Mouse (Mus musculus) heart, embryonic 11.5 days (tissue): ENCODE measurements around the gene Rbbp5. TPM values are rescaled to one million over a fixed set of nuclear protein-coding genes. Genes with fewer than 3 reads are reported as not detected.

Source experiments
- ATAC-seq: fragments of 200-750 bp; cut with Nextera tagmentation; replicated peaks from 2 replicates; pipeline ENCODE4 v1.8.0; 2017; ENCODE audit warnings: moderate library complexity; ENCODE audit not compliant: insufficient number of reproducible peaks, low FRiP score, low TSS enrichment
- H3K27ac ChIP-seq: fragments of 300-500 bp; sonication (generic); 2 replicates; pipeline ENCODE4 v1.5.1; 2014; ENCODE audit warnings: mild to moderate bottlenecking, low read depth, low read length
- H3K27me3 ChIP-seq: fragments of 300-500 bp; sonication (generic); 2 replicates; pipeline ENCODE4 v1.6.1; 2014; ENCODE audit warnings: mild to moderate bottlenecking, low read length, mixed read lengths; ENCODE audit not compliant: control insufficient read depth, insufficient read depth
- H3K36me3 ChIP-seq: fragments of 300-500 bp; sonication (generic); 2 replicates; pipeline ENCODE4 v1.6.1; 2014; ENCODE audit warnings: mild to moderate bottlenecking, low read length, moderate library complexity, mixed read lengths; ENCODE audit not compliant: control insufficient read depth, insufficient read depth
- H3K4me1 ChIP-seq: fragments of 300-500 bp; sonication (generic); 2 replicates; pipeline ENCODE4 v1.6.1; 2014; ENCODE audit warnings: low read length; ENCODE audit not compliant: control insufficient read depth, insufficient read depth
- H3K4me2 ChIP-seq: fragments of 300-500 bp; sonication (generic); 2 replicates; pipeline ENCODE4 v1.6.1; 2014; ENCODE audit warnings: mild to moderate bottlenecking, moderate library complexity
- H3K4me3 ChIP-seq: fragments of 300-500 bp; sonication (generic); 2 replicates; pipeline ENCODE4 v1.5.1; 2014; ENCODE audit warnings: low read depth, low read length
- H3K9ac ChIP-seq: fragments of 300-500 bp; sonication (generic); 2 replicates; pipeline ENCODE4 v1.6.1; 2014; ENCODE audit warnings: mild to moderate bottlenecking, low read depth, low read length, moderate library complexity
- H3K9me3 ChIP-seq: fragments of 300-500 bp; sonication (generic); replicated peaks from 2 replicates; pipeline ENCODE4 v1.6.1; 2016; ENCODE audit warnings: low read length; ENCODE audit not compliant: control insufficient read depth
- WGBS: fragments of 180-500 bp; shearing (Covaris S2); extraction: QIAGEN DNeasy Blood & Tissue Kit; methylation state at CpG from one replicate; pipeline ENCODE4 v1.1.7; 2014; ENCODE audit not compliant: insufficient replicate concordance; 5-methylcytosine and 5-hydroxymethylcytosine counted together
- polyA plus RNA-seq: library from polyadenylated mRNA; unstranded; fragments of >200 nt; fragmentation: Nextera tagmentation; extraction: Ambion mirVana; gene quantifications from 2 replicates; pipeline ENCODE4 v1.2.1, GENCODE M21; 2014

The Rbbp5 gene
- polyA plus RNA-seq, 1 experiment from 2014 or later: 32.4 TPM

DNA sequence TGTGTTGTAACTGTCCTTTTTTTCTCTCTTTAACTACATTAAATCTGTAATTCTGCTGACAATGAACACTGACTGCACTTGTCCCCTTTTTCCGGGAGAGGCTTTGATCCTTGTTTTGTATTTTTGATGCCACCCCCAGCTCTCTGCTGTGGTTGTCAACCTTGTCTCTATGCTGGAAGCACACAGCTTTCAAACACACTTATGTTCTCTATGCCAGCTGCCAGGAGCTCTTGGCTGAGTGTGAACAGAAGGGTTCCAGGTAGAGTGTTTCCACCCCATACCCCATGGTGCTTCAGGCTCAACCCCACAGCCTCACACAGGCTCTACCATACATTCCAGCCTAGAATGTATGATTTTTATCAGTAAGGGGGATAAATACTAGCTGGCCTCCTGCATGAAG, 2.7 kb upstream of the Rbbp5 start:
- Histone ChIP-seq H3K27me3 (no peaks in the 10 kb centered on the region), H3K4me1 (peaks cover 7% of the 10 kb centered on the region; the same call in 1 of the 2 replicates), H3K9me3 (no peaks in the 10 kb centered on the region), H3K4me3 (no peak overlapping the region), H3K27ac (no peak overlapping the region), H3K36me3 (no peaks in the 10 kb centered on the region), H3K4me2 (no peak overlapping the region), H3K9ac (no peak overlapping the region)
- no peak for ATAC-seq
- WGBS: 66% methylated on average over 1 of the region's 1 CpGs

DNA sequence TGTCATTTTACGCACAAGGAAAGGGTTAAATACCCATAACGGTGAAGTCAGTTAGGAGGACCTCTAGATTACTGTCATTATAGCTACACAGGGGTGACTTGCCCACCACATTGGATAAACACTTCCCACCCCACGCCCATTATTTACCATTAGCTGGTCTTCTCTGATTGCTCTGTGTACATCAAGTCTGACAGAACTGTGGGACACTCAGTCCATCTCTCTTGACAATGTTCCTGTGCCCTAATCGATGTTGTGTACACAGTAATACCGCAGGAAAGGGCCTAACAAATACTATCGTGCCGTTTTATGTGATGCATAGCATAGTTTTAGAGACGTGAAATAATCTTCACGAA, 614 bp upstream of the Rbbp5 start:
- Histone ChIP-seq H3K4me1 (peaks cover 7% of the 10 kb centered on the region; the same call in 1 of the 2 replicates), H3K9ac (peak overlapping the region; percentile 92), H3K36me3 (no peaks in the 10 kb centered on the region), H3K9me3 (no peaks in the 10 kb centered on the region), H3K27ac (peak overlapping the region; percentile 57), H3K27me3 (no peaks in the 10 kb centered on the region), H3K4me3 (peak overlapping the region; percentile 93), H3K4me2 (peak overlapping the region; percentile 87)
- 7% methylated on average over 9 of the region's 9 CpGs for WGBS
- 0 out of 2 replicates have a peak, but pooled peaks have one; percentile 18 for ATAC-seq

DNA sequence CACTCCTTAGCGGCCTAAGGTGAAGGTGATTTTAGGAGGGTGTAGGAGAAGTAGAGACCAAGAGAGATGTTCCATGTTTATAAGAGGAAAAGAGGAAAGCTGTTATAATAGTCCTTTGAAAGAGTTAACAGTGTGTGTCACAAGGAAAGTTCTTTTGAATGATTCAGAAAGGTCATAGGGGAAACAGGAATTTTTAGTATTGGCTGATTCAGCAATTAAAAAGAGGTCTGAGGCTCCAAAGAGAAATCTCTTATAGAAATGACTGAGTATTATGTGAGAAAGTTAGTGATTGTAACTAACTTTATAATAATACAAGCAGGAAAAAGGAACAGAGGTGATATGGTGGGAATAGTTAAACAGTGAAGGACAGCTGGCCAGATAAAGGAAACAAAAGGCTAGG, 2.3 kb downstream of the Rbbp5 start:
- H3K4me1 ChIP-seq: peaks cover 7% of the 10 kb centered on the region; the same call in 1 of the 2 replicates
- H3K27ac ChIP-seq: no peak overlapping the region
- 89% methylated on average over 1 of the region's 1 CpGs for WGBS
- no peak for ATAC-seq
- no peaks in the 10 kb centered on the region for H3K27me3 ChIP-seq
- no peak overlapping the region for H3K9ac ChIP-seq
- no peaks in the 10 kb centered on the region for H3K9me3 ChIP-seq
- H3K36me3 ChIP-seq: no peaks in the 10 kb centered on the region
- H3K4me2 ChIP-seq: no peak overlapping the region
- H3K4me3 ChIP-seq: no peak overlapping the region

DNA sequence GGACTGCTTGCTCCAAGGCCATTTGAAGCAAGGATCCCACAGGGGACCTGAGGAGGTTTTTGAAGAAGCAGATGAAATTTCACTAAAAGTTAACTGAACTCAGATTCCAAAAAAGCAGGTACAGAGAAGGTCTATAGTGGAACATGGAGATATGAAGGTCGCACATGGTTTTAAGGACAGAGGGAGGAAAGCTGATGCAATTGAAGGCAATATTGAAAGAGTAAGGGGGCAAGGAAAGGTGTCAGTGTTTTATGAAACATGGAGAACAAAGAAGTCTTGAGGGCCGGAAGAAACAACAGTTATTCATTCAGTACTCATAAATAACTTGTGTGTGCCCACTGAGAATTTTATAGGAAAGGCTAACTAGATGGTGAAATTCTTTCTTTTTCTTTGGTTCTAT, 4.5 kb downstream of the Rbbp5 start:
- no peak overlapping the region for H3K4me3 ChIP-seq
- no peak overlapping the region for H3K9ac ChIP-seq
- H3K27ac ChIP-seq: no peak overlapping the region
- H3K4me2 ChIP-seq: no peak overlapping the region
- 88% methylated on average over 2 of the region's 2 CpGs for WGBS
- peaks cover 7% of the 10 kb centered on the region; the same call in 1 of the 2 replicates for H3K4me1 ChIP-seq
- H3K27me3 ChIP-seq: no peaks in the 10 kb centered on the region
- no peaks in the 10 kb centered on the region for H3K36me3 ChIP-seq
- no peak for ATAC-seq
- no peaks in the 10 kb centered on the region for H3K9me3 ChIP-seq

DNA sequence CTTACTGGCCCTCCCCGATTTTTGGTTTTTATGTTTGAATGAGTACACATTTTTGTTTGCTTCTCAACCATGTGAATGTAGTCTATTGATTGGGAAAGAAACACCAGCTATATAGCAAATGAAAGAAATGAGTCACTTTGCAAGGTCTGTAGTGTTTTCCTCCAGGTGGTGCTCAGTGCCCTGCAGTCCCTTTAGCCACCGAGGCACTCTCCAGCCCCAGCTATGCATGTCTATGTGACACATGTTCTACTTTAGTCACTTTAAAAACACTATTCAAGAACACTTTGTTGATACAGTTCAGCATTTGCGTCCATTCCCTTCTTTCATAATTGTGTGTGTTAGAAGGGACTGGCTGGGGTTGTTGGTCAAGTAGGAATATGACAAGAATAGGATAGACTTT, 6.1 kb downstream of the Rbbp5 start:
- Histone ChIP-seq H3K4me2 (no peak overlapping the region), H3K4me1 (peaks cover 3% of the 10 kb centered on the region; the same call in 1 of the 2 replicates), H3K4me3 (no peak overlapping the region), H3K9ac (no peak overlapping the region), H3K9me3 (no peaks in the 10 kb centered on the region), H3K27me3 (no peaks in the 10 kb centered on the region), H3K36me3 (peaks cover 3% of the 10 kb centered on the region; the same call in 1 of the 2 replicates), H3K27ac (no peak overlapping the region)
- WGBS: 84% methylated on average over 3 of the region's 3 CpGs
- no peak for ATAC-seq

DNA sequence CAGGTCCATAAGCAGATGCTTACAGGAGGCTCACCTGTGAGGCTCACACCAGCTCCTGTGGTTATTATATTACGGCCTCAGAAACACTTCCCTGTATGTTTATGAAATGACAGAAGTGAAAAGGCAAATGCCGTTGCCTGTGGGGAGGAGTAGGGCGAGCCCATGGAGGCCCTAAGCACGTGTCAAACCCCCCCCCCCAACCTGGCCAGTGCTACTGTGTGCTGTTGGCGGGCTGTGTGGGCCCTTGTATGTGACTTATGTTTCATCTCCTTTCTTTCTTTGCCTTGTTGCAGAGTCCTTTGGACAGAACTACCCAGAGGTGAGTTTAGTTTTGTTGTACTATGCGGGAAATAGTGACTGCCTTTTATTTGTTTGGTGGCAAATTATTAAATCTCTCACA, 6.6 kb downstream of the Rbbp5 start:
- ATAC-seq: no peak
- H3K27ac ChIP-seq: no peak overlapping the region
- H3K9ac ChIP-seq: no peak overlapping the region
- H3K36me3 ChIP-seq: peaks cover 4% of the 10 kb centered on the region; the same call in 1 of the 2 replicates
- no peaks in the 10 kb centered on the region for H3K27me3 ChIP-seq
- 86% methylated on average over 6 of the region's 6 CpGs for WGBS
- H3K4me2 ChIP-seq: no peak overlapping the region
- H3K9me3 ChIP-seq: no peaks in the 10 kb centered on the region
- no peak overlapping the region for H3K4me3 ChIP-seq
- no peaks in the 10 kb centered on the region for H3K4me1 ChIP-seq

DNA sequence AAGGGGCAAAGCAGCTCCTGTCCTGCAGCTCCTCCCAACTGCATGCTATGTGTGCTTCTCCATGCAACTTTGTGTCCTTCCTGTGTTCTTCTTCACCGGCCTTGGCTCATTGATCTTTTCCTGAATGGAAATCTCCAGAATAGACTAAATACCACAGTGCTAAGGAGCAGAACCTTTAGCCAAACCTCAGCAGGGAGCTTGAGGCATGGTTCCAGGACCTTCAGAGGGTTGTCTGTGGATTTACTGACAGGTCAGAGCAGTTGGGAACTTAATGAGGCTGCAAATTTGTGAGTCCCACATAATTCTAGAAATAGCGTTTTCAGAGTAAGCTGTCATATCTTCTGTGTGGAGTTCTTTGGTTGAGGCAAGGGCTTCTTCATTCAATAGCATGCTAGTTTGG, 23.4 kb downstream of the Rbbp5 start:
- peaks cover 21% of the 10 kb centered on the region for H3K36me3 ChIP-seq
- no peaks in the 10 kb centered on the region for H3K4me1 ChIP-seq
- no peak for ATAC-seq
- H3K27ac ChIP-seq: no peak overlapping the region
- no peak overlapping the region for H3K4me2 ChIP-seq
- 91% methylated on average over 2 of the region's 2 CpGs for WGBS
- no peak overlapping the region for H3K4me3 ChIP-seq
- no peaks in the 10 kb centered on the region for H3K9me3 ChIP-seq
- H3K9ac ChIP-seq: no peak overlapping the region
- H3K27me3 ChIP-seq: no peaks in the 10 kb centered on the region

DNA sequence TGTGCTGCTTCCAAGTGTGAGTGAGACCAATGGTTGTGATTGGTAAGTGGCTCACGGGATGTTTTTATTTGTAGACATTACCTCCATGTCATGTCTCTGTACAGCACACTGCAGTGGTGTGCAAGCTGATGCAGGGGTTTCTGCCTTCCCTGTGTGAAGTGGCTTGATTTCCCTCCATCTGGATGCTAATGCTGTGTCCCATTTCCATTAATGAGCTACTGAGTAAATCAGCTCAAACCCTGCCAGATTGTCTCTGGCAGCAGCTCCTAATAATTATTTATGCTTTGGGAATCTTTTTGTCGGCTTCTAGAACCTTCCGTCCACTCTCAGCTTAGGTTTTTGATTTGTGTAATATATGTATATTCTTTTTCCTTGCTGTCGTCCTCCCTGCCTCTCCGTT, 28.0 kb downstream of the Rbbp5 start:
- no peaks in the 10 kb centered on the region for H3K4me1 ChIP-seq
- no peak for ATAC-seq
- WGBS: 91% methylated on average over 5 of the region's 5 CpGs
- no peak overlapping the region for H3K4me2 ChIP-seq
- H3K4me3 ChIP-seq: no peak overlapping the region
- H3K36me3 ChIP-seq: peaks cover 9% of the 10 kb centered on the region
- H3K27ac ChIP-seq: no peak overlapping the region
- no peaks in the 10 kb centered on the region for H3K9me3 ChIP-seq
- H3K27me3 ChIP-seq: no peaks in the 10 kb centered on the region
- H3K9ac ChIP-seq: no peak overlapping the region

DNA sequence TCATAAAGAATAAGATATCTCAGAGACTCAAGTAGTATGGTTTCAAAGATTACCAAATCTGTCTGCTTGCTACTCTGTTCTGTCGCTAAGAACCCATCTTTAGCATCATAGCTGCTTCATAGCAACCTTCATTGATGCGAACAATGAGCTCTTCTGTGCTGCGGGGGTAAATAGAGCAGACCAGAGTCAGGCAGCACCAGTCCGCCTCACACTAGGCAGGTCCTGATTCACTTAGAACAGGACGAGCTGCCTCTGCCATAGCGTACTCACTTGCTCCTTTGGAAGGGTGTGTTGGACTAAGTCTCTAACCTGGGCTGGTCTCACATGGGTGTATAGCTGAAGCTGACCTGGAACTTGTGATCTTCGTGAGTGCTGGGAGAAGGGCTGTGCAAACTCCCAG, 28.9 kb downstream of the Rbbp5 start, which contains the start of gene Tmem81:
Gene Tmem81, plus strand, starts transcription at position 173 of the 400 bp plus-strand sequence.
- H3K27ac ChIP-seq: no peak within 1 kb of the TSS
- H3K9me3 ChIP-seq: no peaks in the 10 kb centered on the region
- ATAC-seq: no peak
- peaks cover 5% of the 10 kb centered on the region; the same call in 1 of the 2 replicates for H3K36me3 ChIP-seq
- no peaks in the 10 kb centered on the region for H3K27me3 ChIP-seq
- H3K4me3 ChIP-seq: no peak within 1 kb of the TSS
- no peak within 1 kb of the TSS for H3K4me2 ChIP-seq
- H3K4me1 ChIP-seq: no peaks in the 10 kb centered on the region
- WGBS: 91% methylated on average over 7 of the region's 7 CpGs
- H3K9ac ChIP-seq: no peak within 1 kb of the TSS
